Mouse (Mus musculus) liver, postnatal 0 days (tissue): ENCODE results near the gene A630001G21Rik. TPM values are rescaled to one million over a fixed set of nuclear protein-coding genes. Genes with fewer than 3 reads are reported as not detected.
"Not testable (repeated sequence)": the region's sequence is repeated elsewhere in the genome, so short reads cannot be mapped to it uniquely, and the experiment has no call there.

Source experiments
- ATAC-seq: fragments of 200-750 bp; cut with Nextera tagmentation; 2 replicates; pipeline ENCODE4 v1.8.0; 2017; ENCODE audit warnings: mild to moderate bottlenecking, moderate library complexity
- DNase-seq: peaks from one replicate; pipeline ENCODE4 v3.0.0-alpha.2; 2016
- H3K27ac ChIP-seq: fragments of 300-500 bp; sonication (generic); 2 replicates; pipeline ENCODE4 v1.5.1; 2014; ENCODE audit warnings: antibody characterized with exemption, moderate library complexity, mild to moderate bottlenecking, low read depth
- H3K27me3 ChIP-seq: fragments of 300-500 bp; sonication (generic); 2 replicates; pipeline ENCODE4 v1.6.1; 2014; ENCODE audit warnings: low read length, control low read depth, mixed read lengths; ENCODE audit not compliant: insufficient read depth
- H3K36me3 ChIP-seq: fragments of 300-500 bp; sonication (generic); replicated peaks from 2 replicates; pipeline ENCODE4 v1.6.1; 2014; ENCODE audit warnings: mild to moderate bottlenecking, control low read depth, low read length, moderate library complexity, mixed read lengths; ENCODE audit not compliant: insufficient read depth
- H3K4me1 ChIP-seq: fragments of 300-500 bp; sonication (generic); 2 replicates; pipeline ENCODE4 v1.6.1; 2014; ENCODE audit warnings: antibody characterized with exemption, mild to moderate bottlenecking, control low read depth; ENCODE audit not compliant: insufficient read depth
- H3K4me2 ChIP-seq: fragments of 300-500 bp; sonication (generic); 2 replicates; pipeline ENCODE4 v1.6.1; 2014; ENCODE audit warnings: low read depth, mild to moderate bottlenecking, low read length, moderate library complexity, mixed read lengths
- H3K4me3 ChIP-seq: fragments of 300-500 bp; sonication (generic); 2 replicates; pipeline ENCODE4 v1.5.1; 2014; ENCODE audit warnings: low read depth, low read length
- H3K9ac ChIP-seq: fragments of 300-500 bp; sonication (generic); replicated peaks from 2 replicates; pipeline ENCODE4 v1.6.1; 2014; ENCODE audit warnings: mild to moderate bottlenecking, moderate library complexity
- H3K9me3 ChIP-seq: fragments of 300-500 bp; sonication (generic); 2 replicates; pipeline ENCODE4 v1.6.1; 2016; ENCODE audit warnings: mild to moderate bottlenecking, control low read depth, low read length, mixed read lengths
- CTCF ChIP-seq: sonication (generic); IDR thresholded peaks from 2 replicates; pipeline ENCODE4 v1.5.1; 2016; ENCODE audit warnings: antibody characterized with exemption, low read depth
- EP300 ChIP-seq: IDR thresholded peaks from 2 replicates; pipeline ENCODE4 v1.6.1; 2016; ENCODE audit warnings: antibody characterized with exemption, low read depth, mild to moderate bottlenecking
- WGBS: fragments of 180-500 bp; shearing (Covaris S2); extraction: QIAGEN DNeasy Blood & Tissue Kit; methylation state at CpG from one replicate; pipeline ENCODE4 v1.1.7; 2014; ENCODE audit not compliant: insufficient replicate concordance; 5-methylcytosine and 5-hydroxymethylcytosine counted together
- polyA plus RNA-seq: library from polyadenylated mRNA; unstranded; fragments of >200 nt; fragmentation: Nextera tagmentation; extraction: Ambion mirVana; gene quantifications from 2 replicates; pipeline ENCODE4 v1.2.1, GENCODE M21; 2015

A630001G21Rik gene
- polyA plus RNA-seq = 3.6 and 3.8 TPM in 2 replicates

GRCm38 (mm10) chr1:85778436-85778835 is at the start of gene A630001G21Rik:
A630001G21Rik (minus strand) TSS chr1:85778643.
- Histone ChIP-seq H3K4me1 (no peaks in the 10 kb centered on the region), H3K36me3 (no peaks in the 10 kb centered on the region), H3K4me3 (no peak within 1 kb of the TSS), H3K9me3 (no peaks in the 10 kb centered on the region), H3K4me2 (no peak within 1 kb of the TSS), H3K27me3 (no peaks in the 10 kb centered on the region), H3K27ac (no peak within 1 kb of the TSS), H3K9ac (no peak within 1 kb of the TSS)
- DNase-seq (no peak), ATAC-seq (no peak)
- WGBS = 82% methylated on average over 4 of the region's 4 CpGs
- TF ChIP-seq EP300 (no peak), CTCF (no peak)

GRCm38 (mm10) chr1:85827166-85827565 is 48.7 kb upstream of the A630001G21Rik start:
- Histone ChIP-seq H3K9ac (no peak overlapping the region), H3K4me3 (no peak overlapping the region), H3K27me3 (no peaks in the 10 kb centered on the region), H3K27ac (no peak overlapping the region), H3K4me2 (no peak overlapping the region), H3K4me1 (no peaks in the 10 kb centered on the region), H3K9me3 (no peaks in the 10 kb centered on the region), H3K36me3 (peaks cover 13% of the 10 kb centered on the region)
- 80% methylated on average over 5 of the region's 5 CpGs for WGBS
- ATAC-seq (no peak), DNase-seq (no peak)
- no peak for TF ChIP-seq CTCF
- no peak for TF ChIP-seq EP300

GRCm38 (mm10) chr1:85824905-85825304 is 46.5 kb upstream of the A630001G21Rik start:
- Histone ChIP-seq H3K4me3 (no peak overlapping the region), H3K36me3 (peaks cover 27% of the 10 kb centered on the region), H3K9ac (no peak overlapping the region), H3K4me1 (no peaks in the 10 kb centered on the region), H3K27me3 (no peaks in the 10 kb centered on the region), H3K27ac (no peak overlapping the region), H3K4me2 (no peak overlapping the region), H3K9me3 (no peaks in the 10 kb centered on the region)
- no peak for ATAC-seq
- TF ChIP-seq CTCF (no peak), EP300 (no peak)
- DNase-seq = no peak
- 84% methylated on average over 3 of the region's 3 CpGs for WGBS

- no peak overlapping the region for H3K4me3 ChIP-seq
- H3K27ac ChIP-seq = no peak overlapping the region
- ATAC-seq (no peak), DNase-seq (no peak)
- H3K9ac ChIP-seq = no peak overlapping the region
- H3K36me3 ChIP-seq = peaks cover 36% of the 10 kb centered on the region
- no peaks in the 10 kb centered on the region for H3K27me3 ChIP-seq
- TF ChIP-seq CTCF (no peak), EP300 (no peak)
- no peaks in the 10 kb centered on the region for H3K9me3 ChIP-seq
- H3K4me2 ChIP-seq = no peak overlapping the region
- 89% methylated on average over 8 of the region's 8 CpGs for WGBS
- no peaks in the 10 kb centered on the region for H3K4me1 ChIP-seq
Measured at GRCm38 (mm10) chr1:85822239-85822638, 43.8 kb upstream of the A630001G21Rik start.

- Histone ChIP-seq H3K9ac (no peak overlapping the region), H3K4me1 (no peaks in the 10 kb centered on the region), H3K27me3 (no peaks in the 10 kb centered on the region), H3K27ac (no peak overlapping the region), H3K4me3 (no peak overlapping the region), H3K4me2 (no peak overlapping the region), H3K9me3 (no peaks in the 10 kb centered on the region), H3K36me3 (peaks cover 32% of the 10 kb centered on the region)
- DNase-seq (no peak), ATAC-seq (no peak)
- TF ChIP-seq CTCF (0 out of 2 replicates have a peak, but pooled peaks have one; percentile 28), EP300 (no peak)
- 95% methylated on average over 1 of the region's 1 CpGs for WGBS
Measured at GRCm38 (mm10) chr1:85819695-85820094, 41.3 kb upstream of the A630001G21Rik start.

GRCm38 (mm10) chr1:85818121-85818520 is 39.7 kb upstream of the A630001G21Rik start:
- H3K36me3 ChIP-seq = peaks cover 28% of the 10 kb centered on the region

GRCm38 (mm10) chr1:85814213-85814612 is 35.8 kb upstream of the A630001G21Rik start:
- not testable (repeated sequence) for ATAC-seq, H3K4me3 ChIP-seq, H3K27ac ChIP-seq, DNase-seq, H3K9ac ChIP-seq, H3K27me3 ChIP-seq, H3K4me2 ChIP-seq, H3K36me3 ChIP-seq, H3K9me3 ChIP-seq
- peaks cover 20% of the 10 kb centered on the region for H3K4me1 ChIP-seq

More at GRCm38 (mm10) chr1:85818121-85818520, 39.7 kb upstream of the A630001G21Rik start:
- Histone ChIP-seq H3K9ac (no peak overlapping the region), H3K4me1 (peaks cover 6% of the 10 kb centered on the region; the same call in 1 of the 2 replicates), H3K4me3 (no peak overlapping the region), H3K9me3 (no peaks in the 10 kb centered on the region), H3K27me3 (no peaks in the 10 kb centered on the region), H3K4me2 (no peak overlapping the region), H3K27ac (no peak overlapping the region)
- 95% methylated on average over 6 of the region's 6 CpGs for WGBS
- ATAC-seq (no peak), DNase-seq (no peak)
- TF ChIP-seq EP300 (no peak), CTCF (no peak)
